Mouse (Mus musculus) intestine, embryonic 16.5 days (tissue): ENCODE measurements around the gene Pxdn. TPM values are rescaled to one million over a fixed set of nuclear protein-coding genes. Genes with fewer than 3 reads are reported as not detected.
A peak's percentile ranks its signal among the peaks of the same experiment; 100 is the strongest.

ENCODE experiments used
- ATAC-seq: fragments of 200-750 bp; cut with Nextera tagmentation; 2 replicates; pipeline ENCODE4 v1.8.0; 2017; ENCODE audit warnings: moderate TSS enrichment, moderate library complexity
- H3K27ac ChIP-seq: fragments of 300-500 bp; sonication (generic); 2 replicates; pipeline ENCODE4 v1.5.1; 2014; ENCODE audit warnings: mild to moderate bottlenecking, low read length
- H3K27me3 ChIP-seq: fragments of 300-500 bp; sonication (generic); replicated peaks from 2 replicates; pipeline ENCODE4 v1.6.1; 2014; ENCODE audit warnings: low read length, control low read depth, mixed read lengths; ENCODE audit not compliant: control insufficient read depth, insufficient read depth
- H3K36me3 ChIP-seq: fragments of 300-500 bp; sonication (generic); 2 replicates; pipeline ENCODE4 v1.6.1; 2014; ENCODE audit warnings: low read length, control low read depth; ENCODE audit not compliant: control insufficient read depth, insufficient read depth
- H3K4me1 ChIP-seq: fragments of 300-500 bp; sonication (generic); 2 replicates; pipeline ENCODE4 v1.6.1; 2014; ENCODE audit warnings: low read length, control low read depth, mixed read lengths; ENCODE audit not compliant: control insufficient read depth, insufficient read depth
- H3K4me2 ChIP-seq: fragments of 300-500 bp; sonication (generic); 2 replicates; pipeline ENCODE4 v1.6.1; 2014; ENCODE audit warnings: low read depth, low read length, control low read depth
- H3K4me3 ChIP-seq: fragments of 300-500 bp; sonication (generic); 2 replicates; pipeline ENCODE4 v1.5.1; 2014; ENCODE audit warnings: mild to moderate bottlenecking, low read length
- H3K9ac ChIP-seq: fragments of 300-500 bp; sonication (generic); 2 replicates; pipeline ENCODE4 v1.6.1; 2014; ENCODE audit warnings: low read depth, low read length
- H3K9me3 ChIP-seq: fragments of 300-500 bp; sonication (generic); 2 replicates; pipeline ENCODE4 v1.6.1; 2016; ENCODE audit warnings: low read length, control low read depth; ENCODE audit not compliant: control insufficient read depth
- WGBS: fragments of 180-500 bp; shearing (Covaris S2); extraction: QIAGEN DNeasy Blood & Tissue Kit; methylation state at CpG from one replicate; pipeline ENCODE4 v1.1.7; 2014; 5-methylcytosine and 5-hydroxymethylcytosine counted together
- polyA plus RNA-seq: library from polyadenylated mRNA; unstranded; fragments of >200 nt; fragmentation: Nextera tagmentation; extraction: Ambion mirVana; gene quantifications from 2 replicates; pipeline ENCODE4 v1.2.1, GENCODE M21; 2015

The Pxdn gene
- 48.2 and 53.5 TPM in 2 replicates for polyA plus RNA-seq

GRCm38 (mm10) chr12:29937308-29937707 lies at the start of gene Pxdn:
TSS of gene Pxdn (plus strand) at chr12:29937608.
- peak within 1 kb of the TSS; percentile 86 for H3K27ac ChIP-seq
- 0 out of 2 replicates have a peak, but pooled peaks cover 2% of the 10 kb centered on the region for H3K36me3 ChIP-seq
- no peaks in the 10 kb centered on the region for H3K27me3 ChIP-seq
- WGBS = 50% methylated on average over 8 of the region's 8 CpGs
- peak within 1 kb of the TSS; percentile 67 for H3K4me3 ChIP-seq
- ATAC-seq = no peak
- peaks cover 15% of the 10 kb centered on the region for H3K4me1 ChIP-seq
- no peaks in the 10 kb centered on the region for H3K9me3 ChIP-seq
- peak within 1 kb of the TSS; percentile 83 for H3K9ac ChIP-seq
- H3K4me2 ChIP-seq = peak within 1 kb of the TSS; percentile 82

DNA sequence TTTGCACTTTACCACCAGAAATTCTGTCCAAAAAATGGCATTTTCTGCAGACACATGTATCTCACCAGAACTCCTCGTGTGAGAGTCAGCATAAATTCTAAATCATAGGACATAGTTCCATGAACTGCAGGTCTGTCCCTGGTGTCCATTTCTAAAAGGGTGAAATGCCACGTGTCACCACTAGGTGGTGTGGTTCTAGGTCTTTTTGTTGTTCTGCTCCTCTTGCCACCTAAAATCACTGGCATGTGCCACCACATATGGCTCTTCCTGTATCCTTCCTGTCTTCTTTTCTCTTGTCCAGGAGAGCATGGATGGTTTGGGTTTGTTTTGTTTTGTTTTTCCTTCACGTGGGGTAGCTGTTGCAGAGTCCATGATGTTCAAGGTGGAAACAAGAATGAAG lies 42.7 kb upstream of the Pxdn start:
- no peaks in the 10 kb centered on the region for H3K27me3 ChIP-seq
- H3K4me2 ChIP-seq = no peak overlapping the region
- WGBS = 18% methylated on average over 3 of the region's 3 CpGs
- H3K27ac ChIP-seq = no peak overlapping the region
- H3K4me1 ChIP-seq = no peaks in the 10 kb centered on the region
- H3K4me3 ChIP-seq = no peak overlapping the region
- H3K36me3 ChIP-seq = no peaks in the 10 kb centered on the region
- no peak for ATAC-seq
- no peak overlapping the region for H3K9ac ChIP-seq
- no peaks in the 10 kb centered on the region for H3K9me3 ChIP-seq

- no peaks in the 10 kb centered on the region for H3K36me3 ChIP-seq
- no peak overlapping the region for H3K27ac ChIP-seq
- ATAC-seq = no peak
- H3K4me2 ChIP-seq = no peak overlapping the region
- H3K9me3 ChIP-seq = no peaks in the 10 kb centered on the region
- no peaks in the 10 kb centered on the region for H3K27me3 ChIP-seq
- 77% methylated on average over 3 of the region's 3 CpGs for WGBS
- no peak overlapping the region for H3K9ac ChIP-seq
- H3K4me3 ChIP-seq = no peak overlapping the region
- no peaks in the 10 kb centered on the region for H3K4me1 ChIP-seq
These were observed 39.8 kb upstream of the Pxdn start for GRCm38 (mm10) chr12:29897533-29898085.

DNA sequence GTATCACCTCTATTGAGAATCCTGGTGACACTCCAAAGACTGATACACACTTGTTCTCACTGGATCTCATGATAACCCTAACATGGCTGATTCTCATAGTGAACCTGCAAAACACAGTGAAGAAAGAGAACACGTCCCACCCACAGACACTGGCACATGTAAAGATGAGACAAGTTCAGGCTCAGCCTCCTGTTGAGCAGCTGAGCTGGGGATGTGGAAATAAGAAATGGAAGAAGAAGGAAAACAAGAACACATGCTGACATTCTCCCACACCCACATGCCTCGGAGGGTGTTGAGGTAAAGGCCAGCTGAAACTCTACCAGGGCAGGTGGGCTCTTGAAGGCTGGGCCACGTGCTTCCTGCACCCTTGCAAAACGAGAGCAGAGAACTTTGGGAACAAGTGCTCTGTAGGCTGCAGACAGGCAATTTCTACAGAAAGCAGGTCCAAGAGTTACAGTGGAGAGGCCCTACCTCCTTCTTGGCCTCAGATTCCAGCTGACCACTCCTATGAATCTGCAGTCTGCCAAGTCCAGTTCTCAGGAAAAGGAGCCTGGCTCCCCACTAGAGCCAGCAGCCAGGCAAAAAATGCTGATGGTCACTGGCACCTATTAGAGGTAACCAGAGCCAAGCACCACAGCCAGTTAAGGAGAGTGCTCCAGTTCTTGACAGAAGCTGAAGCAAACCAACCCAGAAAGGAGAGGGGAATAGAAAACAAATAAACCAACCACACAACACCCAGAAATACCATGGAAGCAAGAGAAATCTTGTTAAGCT lies 33.1 kb upstream of the Pxdn start:
- Histone ChIP-seq H3K4me3 (no peak overlapping the region), H3K9me3 (no peaks in the 10 kb centered on the region), H3K4me1 (no peaks in the 10 kb centered on the region), H3K27me3 (no peaks in the 10 kb centered on the region), H3K4me2 (no peak overlapping the region), H3K27ac (no peak overlapping the region), H3K36me3 (no peaks in the 10 kb centered on the region), H3K9ac (no peak overlapping the region)
- WGBS = 79% methylated on average over 4 of the region's 4 CpGs
- ATAC-seq = no peak

GRCm38 (mm10) chr12:29907056-29907455 lies 30.4 kb upstream of the Pxdn start:
- no peak overlapping the region for H3K4me3 ChIP-seq
- H3K4me2 ChIP-seq = no peak overlapping the region
- 36% methylated on average over 2 of the region's 2 CpGs for WGBS
- H3K27ac ChIP-seq = no peak overlapping the region
- H3K36me3 ChIP-seq = no peaks in the 10 kb centered on the region
- no peaks in the 10 kb centered on the region for H3K9me3 ChIP-seq
- H3K27me3 ChIP-seq = no peaks in the 10 kb centered on the region
- H3K9ac ChIP-seq = no peak overlapping the region
- no peaks in the 10 kb centered on the region for H3K4me1 ChIP-seq
- ATAC-seq = peak; percentile 72

DNA sequence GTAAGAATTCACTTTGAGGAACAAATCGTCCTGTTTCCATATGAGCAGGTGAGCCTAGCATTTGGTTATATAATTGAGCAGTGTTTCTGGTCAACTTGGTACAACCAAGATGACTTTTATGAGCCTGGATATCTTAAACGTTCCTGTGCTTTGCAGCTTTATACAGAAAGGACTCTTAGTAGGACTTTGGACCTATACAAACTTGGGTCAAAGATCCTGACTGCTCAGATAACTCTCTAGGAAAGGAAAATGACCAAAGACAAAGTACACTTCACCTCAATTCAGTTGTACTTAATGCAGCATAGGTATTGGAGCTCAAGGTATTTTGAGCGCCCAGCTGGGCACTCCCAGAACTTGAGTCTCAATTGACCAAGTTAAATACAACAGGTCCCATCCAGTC lies 21.3 kb upstream of the Pxdn start:
- no peak overlapping the region for H3K4me2 ChIP-seq
- H3K4me1 ChIP-seq = no peaks in the 10 kb centered on the region
- no peak overlapping the region for H3K9ac ChIP-seq
- no peaks in the 10 kb centered on the region for H3K36me3 ChIP-seq
- 78% methylated on average over 3 of the region's 3 CpGs for WGBS
- no peaks in the 10 kb centered on the region for H3K9me3 ChIP-seq
- H3K27ac ChIP-seq = no peak overlapping the region
- no peaks in the 10 kb centered on the region for H3K27me3 ChIP-seq
- ATAC-seq = peak; percentile 56
- no peak overlapping the region for H3K4me3 ChIP-seq

- no peaks in the 10 kb centered on the region for H3K4me1 ChIP-seq
- H3K4me2 ChIP-seq = no peak overlapping the region
- no peak overlapping the region for H3K9ac ChIP-seq
- H3K9me3 ChIP-seq = no peaks in the 10 kb centered on the region
- no peak overlapping the region for H3K4me3 ChIP-seq
- no peak for ATAC-seq
- H3K27ac ChIP-seq = no peak overlapping the region
- no peaks in the 10 kb centered on the region for H3K27me3 ChIP-seq
- WGBS = 82% methylated on average over 6 of the region's 6 CpGs
- no peaks in the 10 kb centered on the region for H3K36me3 ChIP-seq
These were observed 20.6 kb upstream of the Pxdn start for GRCm38 (mm10) chr12:29916807-29917206.

- Histone ChIP-seq H3K4me2 (no peak overlapping the region), H3K36me3 (no peaks in the 10 kb centered on the region), H3K27me3 (no peaks in the 10 kb centered on the region), H3K4me3 (no peak overlapping the region), H3K27ac (no peak overlapping the region), H3K9ac (no peak overlapping the region), H3K9me3 (no peaks in the 10 kb centered on the region), H3K4me1 (no peaks in the 10 kb centered on the region)
- no peak for ATAC-seq
- 69% methylated on average over 7 of the region's 7 CpGs for WGBS
These were observed 17.1 kb upstream of the Pxdn start for GRCm38 (mm10) chr12:29920298-29920697.

GRCm38 (mm10) chr12:29921481-29921880 lies 15.9 kb upstream of the Pxdn start:
- Histone ChIP-seq H3K4me3 (no peak overlapping the region), H3K36me3 (no peaks in the 10 kb centered on the region), H3K27me3 (no peaks in the 10 kb centered on the region), H3K27ac (no peak overlapping the region), H3K9me3 (no peaks in the 10 kb centered on the region), H3K4me1 (no peaks in the 10 kb centered on the region), H3K4me2 (no peak overlapping the region), H3K9ac (no peak overlapping the region)
- 78% methylated on average over 11 of the region's 11 CpGs for WGBS
- ATAC-seq = no peak
